Mouse (Mus musculus) gastrocnemius, postnatal 4 days (tissue): ENCODE data around the gene Ripor2. TPM values are rescaled to one million over a fixed set of nuclear protein-coding genes. Genes with fewer than 3 reads are reported as not detected.

Experiments
- DNase-seq, 2 experiments: peaks; one replicate each; pipeline ENCODE4 v3.0.0; 2021 to 2022; ENCODE audit warnings: low spot score in 2 of 2, mixed read lengths in 2 of 2
- total RNA-seq, 2 experiments: library from RNA; stranded (reverse); gene quantifications; 2 replicates each; pipeline ENCODE4 v1.2.3; 2021

The Ripor2 gene
- total RNA-seq, 2 experiments from 2014 or later, result 14.7 to 17.8 TPM

DNA sequence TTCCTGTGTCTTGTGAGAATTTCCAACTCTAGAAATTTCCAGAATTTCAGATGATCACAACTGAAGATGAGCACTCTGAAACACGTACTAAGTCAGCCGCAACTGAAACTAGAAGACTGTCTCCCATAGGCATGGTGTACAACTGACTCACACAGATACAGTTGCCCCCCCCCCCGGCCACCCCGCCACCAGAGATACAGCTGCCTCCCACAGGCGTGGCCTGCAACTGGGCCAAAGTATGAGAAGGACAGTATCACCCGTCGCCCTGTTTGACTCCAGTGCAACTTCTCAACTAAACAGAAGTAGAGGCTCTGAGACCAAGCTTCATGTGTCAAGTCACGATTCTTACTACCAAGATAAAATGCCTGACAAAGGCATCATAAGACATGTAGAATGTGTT lies 1.2 kb upstream of the Ripor2 start:
- no peak for DNase-seq

DNA sequence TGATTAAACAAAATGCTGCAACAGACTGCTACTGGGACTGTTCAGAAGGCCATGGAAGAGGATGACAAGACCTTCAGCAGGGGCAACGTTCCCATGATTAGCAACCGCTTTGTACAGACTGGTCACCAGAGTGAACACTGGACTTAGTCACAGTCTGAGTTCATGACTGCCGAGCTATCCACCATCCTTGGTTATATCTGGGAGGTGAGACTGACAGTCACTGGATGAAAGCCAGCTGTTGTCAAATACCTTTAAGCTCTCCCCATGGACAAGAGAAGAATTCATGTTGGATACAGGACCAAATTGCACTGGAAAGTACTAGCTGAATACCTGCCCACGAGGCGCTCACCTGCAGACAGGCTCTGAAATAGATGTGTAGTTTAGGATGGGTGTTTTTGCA lies 2.4 kb downstream of the Ripor2 start:
- no peak for DNase-seq

DNA sequence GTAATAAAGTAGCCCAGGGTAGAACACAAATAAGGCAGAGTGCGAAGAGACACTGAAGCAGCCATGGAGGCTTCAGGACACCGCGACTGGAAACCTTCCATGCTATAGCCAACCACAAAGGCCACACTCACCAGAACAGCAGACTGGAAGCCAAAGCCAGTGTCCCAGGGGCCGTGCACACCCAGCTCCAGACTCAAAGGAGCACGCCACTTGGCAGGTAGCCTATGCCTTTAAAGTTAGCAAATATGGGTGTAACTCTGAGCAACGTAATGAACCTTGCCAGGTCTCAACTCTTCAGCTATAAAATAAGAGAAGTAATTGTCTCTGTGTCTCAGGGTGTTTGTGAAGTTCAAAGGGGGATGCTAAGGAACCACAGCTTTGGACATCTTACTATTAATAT lies 2.9 kb downstream of the Ripor2 start:
- no peak for DNase-seq

DNA sequence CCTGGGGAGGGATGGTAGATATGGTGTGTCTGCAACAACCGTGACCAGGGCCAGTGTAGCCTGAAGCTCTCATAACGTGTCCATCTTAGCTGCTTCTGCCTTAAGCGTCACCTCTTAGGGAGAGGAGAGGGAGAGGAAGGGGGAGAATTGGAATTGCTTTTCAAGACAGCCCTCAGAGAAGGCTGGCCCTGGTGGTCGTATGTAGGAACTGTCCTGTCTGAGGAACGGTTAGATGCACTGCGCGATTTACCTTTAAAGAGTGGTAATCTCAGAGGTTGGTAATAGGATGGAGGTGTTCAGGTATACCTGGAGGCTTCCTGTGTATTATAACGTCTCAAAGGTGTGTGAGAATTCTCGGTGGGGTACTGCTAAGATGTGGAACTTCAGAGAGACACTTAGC lies 3.4 kb downstream of the Ripor2 start:
- no peak for DNase-seq

DNA sequence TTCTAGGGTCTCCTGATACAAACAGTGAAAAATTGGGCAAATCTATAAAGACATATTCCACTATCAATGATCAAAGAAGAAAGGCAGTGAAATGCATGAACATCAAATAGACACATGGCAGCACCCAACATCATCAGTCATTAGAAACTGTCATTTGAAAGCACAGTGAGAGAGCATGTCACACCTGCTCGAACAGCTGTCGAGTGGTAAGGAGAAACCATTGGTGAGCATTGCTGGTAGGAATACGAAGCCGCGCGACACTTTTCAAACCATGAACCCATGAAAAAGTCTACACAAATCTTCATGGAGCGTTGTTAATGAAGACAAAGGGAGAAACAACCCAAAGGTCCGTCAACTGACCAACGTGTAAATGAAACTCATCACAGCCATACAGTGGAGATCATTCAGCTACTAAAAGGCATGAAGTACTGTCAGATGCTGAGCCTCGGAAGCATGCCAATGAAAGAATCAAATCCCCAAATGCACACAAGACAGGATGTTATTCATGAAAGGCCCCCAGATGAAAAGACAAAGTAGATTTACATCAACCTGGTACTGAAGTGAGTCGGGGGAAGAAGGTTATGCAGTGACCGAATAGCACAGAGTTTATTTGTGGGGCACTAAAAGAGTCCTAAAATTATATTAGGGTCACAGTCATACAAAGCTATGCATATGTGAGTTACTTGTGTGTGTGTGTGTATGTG lies 5.4 kb downstream of the Ripor2 start:
- no peak for DNase-seq

DNA sequence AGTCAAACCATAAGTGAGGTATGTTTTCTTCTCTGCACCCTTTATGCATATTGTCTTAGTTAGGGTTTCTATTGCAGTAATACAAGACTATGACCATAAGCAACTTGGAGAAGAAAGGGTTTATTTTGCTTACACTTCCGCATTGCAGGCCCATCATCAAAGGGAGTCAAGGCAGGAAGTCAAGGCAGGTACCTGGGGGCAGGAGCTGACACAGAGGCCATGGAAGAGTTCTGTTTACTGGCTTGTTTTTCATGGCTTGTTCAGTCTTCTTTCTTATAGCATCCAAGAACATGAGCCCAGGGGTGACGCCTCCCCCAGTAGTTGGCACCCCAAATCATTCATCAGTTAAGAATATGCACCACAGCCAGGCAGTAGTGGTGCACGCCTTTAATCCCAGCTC lies 6.6 kb downstream of the Ripor2 start:
- no peak for DNase-seq

DNA sequence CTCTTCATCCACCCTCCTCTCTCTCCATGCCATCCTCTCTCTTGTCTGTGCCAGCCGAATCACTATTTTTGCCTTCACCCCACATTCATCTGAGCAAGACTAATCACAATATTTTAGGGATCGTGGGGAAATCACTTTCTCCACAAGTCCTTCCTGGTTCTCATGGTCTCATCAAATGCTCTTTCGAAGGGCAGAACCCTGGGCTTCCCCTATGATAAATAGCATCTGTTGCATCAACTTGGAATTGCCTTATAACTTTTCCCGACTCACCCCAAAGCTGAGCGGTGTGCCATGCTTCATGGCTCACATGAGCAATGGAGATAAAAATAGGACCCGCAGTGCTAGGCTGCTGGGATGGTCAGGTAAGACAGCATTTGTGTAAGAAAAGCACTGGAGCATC lies 9.7 kb downstream of the Ripor2 start:
- no peak for DNase-seq

DNA sequence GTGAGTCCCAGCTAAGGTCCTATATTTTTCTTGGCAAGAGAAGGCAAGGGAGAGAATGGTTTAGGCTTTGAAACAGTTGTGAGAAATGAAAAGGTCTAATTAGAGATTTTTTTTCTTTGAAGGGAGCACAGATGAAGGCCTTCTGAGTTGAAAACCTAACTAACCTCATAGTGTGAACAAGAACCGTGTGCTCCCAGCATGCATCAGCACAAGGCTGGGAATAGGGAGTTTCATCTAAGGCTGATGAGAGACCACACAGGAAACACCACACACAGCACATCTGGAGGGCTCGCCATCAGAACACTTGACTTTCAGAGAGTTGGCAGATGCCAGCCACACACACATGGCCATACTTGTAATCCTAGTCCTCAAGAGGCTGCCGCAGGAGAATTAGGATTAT lies 12.3 kb downstream of the Ripor2 start:
- DNase-seq, result no peak

DNA sequence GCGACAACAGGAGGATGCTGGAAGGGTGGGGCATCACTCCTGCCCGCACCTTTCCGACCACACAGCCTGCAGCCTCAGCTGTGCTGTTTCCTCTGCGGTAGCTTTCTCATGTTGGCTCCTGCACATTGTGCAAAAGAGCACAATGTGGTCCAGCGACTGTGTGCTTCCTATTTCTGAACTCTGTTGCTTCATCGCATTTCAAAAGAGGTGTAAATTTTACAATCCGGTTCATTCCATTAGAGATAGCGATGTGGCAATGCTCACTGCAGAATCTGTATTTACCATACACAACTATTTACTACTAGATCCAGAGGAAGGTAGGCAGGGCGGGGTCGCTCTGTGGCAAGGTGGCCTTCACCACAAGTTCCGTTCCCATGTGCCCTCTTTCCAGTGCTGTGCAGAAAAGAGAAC lies 17.6 kb downstream of the Ripor2 start:
- no peak for DNase-seq

DNA sequence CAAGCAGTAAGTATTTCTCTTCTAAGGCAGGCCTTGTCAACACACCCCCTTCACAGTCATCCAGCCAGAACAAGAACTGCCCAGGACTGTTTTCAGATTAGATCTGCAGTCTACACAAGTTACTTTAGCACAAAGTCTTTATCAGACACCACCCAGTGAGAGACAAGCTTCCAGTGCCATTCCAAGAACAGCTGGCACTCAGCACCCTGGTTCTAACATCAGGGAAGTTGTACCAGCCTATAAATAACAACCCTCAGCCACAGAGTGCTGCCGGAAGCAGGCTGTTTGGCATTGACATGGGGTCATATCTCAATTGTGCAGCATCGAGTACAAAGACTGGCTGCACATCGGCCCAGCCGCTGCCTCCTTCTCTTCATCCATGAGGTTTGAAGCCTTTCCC lies 21.0 kb downstream of the Ripor2 start:
- DNase-seq, result no peak

DNA sequence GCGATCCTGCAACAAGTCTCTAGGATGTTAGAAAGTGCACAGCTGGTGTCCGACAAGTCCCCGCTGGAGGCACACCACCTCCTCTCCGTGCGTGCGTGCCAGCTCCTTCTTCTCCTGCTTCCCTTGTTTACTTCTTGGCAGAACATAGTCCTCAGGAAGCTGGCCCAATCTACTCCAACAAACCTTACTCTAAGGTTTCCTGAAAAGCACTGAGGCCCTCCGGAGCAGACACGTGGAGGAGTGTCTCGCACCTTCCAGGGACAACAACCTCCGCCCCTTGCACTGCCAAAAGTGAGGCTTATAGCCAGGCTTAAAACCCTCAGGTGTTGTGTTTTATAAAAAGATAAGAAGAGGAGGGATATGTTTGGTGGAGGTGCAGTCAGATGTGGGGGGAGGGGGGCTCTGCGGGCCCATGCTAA lies 21.6 kb downstream of the Ripor2 start:
- no peak for DNase-seq

DNA sequence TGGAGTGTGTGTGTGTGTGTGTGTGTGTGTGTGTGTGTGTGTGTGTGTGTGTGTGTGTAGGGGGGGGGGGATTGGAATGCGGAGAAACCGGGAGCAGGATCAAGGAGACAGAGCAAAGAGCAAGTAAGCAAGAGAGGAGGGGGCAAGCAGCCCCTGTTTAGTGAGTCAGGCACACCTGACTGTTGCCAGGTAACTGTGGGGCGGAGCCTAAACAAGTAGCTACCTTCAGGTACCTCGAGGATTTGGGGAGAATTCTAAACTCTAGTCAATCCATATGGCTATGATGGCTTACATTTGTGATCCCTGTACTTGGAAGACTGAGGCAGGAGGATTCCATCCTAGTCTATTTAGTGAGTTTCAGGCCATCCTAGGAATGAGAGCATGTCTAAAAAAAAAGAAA lies 22.1 kb downstream of the Ripor2 start:
- DNase-seq, result no peak

DNA sequence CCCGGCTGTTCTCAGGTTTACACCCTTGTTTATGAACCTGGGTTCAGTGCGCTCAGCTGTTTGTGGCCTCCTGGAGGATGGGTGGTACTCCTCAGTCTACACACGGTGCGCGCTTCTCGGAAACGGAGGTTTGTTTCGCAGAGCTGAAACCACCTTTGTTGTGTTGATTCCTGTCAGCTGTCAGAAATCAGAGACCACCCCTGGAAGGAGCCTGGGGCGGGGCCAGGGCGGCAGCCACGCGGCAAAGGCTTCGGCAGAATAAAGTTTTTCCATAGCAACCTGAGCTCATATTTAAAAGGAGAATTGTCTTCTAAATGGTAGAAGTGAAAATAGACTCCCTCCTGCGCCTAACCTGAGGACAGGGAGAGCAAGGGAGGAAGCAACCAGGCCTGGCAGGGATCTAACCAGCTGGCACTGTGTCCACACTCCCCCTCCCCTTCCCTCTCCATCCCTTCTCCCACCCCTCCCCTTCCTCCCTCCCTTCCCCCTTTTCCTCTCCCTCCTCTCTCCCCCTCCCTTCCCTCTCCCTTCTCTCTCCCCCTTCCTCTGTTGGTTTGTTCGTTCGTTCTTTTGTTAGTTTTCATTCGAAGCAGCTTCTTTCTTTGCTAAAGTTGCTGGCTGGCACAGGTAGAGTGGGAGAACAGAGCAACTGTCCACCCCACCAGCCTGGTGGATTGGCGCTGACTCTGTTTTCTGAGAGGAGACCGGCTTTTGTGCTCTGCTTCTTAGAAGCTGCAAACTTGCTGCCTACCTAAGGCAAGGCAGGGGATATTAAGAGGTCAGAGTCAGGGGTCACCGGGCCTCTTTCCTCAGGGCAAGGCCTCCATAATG lies 23.0 kb downstream of the Ripor2 start:
- no peak for DNase-seq

DNA sequence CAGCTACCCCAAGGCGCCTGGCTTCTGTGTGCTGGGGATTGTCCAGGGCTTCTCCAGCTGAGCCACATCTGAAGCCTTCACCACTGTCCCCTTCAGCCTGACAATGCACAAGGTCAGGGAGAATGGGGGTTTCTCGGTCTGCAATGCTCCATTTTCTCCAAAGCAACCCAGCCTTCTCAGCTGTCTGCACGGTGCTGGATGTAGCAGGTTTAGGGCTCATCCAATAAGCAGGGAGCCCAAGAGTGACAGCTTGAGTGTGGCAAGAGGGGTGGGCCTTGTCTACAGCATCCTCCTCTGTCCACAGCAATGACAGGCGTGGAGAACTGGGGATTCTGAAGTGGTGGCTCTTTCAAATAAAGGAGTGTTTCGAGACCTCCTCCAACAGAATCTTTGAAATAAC lies 23.8 kb downstream of the Ripor2 start:
- no peak for DNase-seq

DNA sequence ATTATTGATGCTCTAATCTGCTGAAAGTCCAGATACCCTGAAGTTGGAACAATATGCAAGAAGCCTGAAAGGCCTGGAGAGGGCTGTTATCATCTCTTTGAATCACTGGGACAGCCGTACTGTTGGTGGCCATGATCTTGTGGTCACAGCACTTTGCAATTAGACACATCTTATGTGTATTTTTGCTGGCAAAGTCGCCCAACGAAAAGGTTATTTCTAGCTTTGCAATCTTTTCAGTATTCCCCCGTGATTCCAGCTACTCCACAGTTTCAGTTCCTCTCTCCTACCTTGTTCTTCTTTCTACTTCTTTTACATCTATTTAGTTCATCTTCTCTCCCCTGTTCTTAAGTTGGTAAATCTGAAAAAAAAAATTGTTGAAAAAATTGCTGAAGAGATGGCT lies 26.0 kb downstream of the Ripor2 start:
- DNase-seq, result no peak

DNA sequence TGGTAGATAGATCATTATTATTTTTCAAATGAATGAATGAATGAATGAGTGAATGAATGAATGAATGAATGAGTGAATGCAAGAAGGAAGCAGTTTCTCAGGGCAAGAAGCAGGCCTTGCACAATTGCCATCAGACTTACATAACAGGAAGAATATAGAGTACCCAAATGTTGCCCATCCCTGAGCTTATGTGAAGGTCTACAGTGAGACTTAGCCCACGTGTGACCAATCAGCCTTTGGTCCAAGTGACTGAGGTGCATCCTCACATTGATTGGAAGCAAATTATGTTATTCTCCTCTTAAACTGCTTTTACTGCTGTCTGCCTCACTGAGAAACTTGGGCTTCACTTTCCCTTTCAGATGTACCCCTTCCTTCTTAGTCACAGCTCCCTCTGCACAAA lies 26.7 kb downstream of the Ripor2 start:
- no peak for DNase-seq

DNA sequence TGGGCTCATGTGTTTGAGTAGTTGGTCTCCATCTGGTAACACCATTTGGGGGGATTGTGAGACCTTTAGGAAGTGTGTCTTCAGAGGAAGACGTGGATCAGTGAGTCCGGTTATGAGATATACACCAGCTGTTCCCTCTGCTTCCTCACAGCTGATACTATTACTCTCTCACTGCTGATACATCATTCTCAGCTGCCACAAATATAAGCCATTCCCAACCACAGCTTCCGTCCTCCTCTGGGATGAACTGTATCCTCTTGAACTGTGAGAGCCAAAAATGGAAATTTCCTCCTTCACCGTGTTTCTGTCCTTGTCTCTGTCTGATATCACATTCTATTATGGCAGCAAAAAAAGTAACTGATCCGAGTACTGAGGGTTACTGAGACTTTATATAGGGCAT lies 28.9 kb downstream of the Ripor2 start:
- DNase-seq, result no peak

DNA sequence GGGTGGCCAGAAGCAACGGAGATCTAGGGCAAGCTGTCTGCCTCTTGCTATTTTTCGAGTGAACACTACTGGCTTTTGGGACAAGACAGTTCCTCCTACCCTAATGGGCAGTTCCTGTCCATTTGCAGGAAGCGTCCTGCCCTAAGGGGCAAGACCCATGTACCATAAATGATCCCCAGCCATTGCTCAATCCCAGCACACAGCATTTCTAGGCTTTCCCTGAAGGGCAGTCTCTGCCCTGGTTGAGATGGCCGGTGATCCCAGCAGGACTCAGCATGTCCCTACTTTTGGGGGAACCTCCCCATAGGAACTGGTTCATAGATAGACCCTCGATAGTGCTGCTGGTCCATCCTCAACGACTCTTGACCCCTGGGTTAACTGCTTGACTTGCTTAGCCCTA lies 31.0 kb downstream of the Ripor2 start:
- DNase-seq, result no peak

DNA sequence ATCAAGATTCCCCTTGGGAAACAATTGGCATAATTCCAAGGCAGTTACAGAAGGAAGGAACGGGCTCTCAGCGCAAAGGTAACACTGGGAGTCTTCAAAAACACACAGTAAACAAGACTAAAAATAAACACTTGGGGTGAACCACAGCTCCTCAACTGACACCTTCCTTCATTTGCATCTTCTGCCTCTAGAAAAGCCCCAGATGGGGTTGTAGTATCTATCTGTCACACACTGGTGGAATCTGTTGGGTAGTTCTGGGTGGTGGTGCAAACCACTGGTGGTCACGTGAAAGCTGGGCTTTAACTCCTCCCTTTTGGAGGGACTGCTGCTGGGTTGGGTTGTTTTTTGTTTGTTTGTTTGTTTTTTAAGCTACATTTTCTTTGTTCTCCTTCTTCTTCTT lies 31.4 kb downstream of the Ripor2 start:
- no peak for DNase-seq

DNA sequence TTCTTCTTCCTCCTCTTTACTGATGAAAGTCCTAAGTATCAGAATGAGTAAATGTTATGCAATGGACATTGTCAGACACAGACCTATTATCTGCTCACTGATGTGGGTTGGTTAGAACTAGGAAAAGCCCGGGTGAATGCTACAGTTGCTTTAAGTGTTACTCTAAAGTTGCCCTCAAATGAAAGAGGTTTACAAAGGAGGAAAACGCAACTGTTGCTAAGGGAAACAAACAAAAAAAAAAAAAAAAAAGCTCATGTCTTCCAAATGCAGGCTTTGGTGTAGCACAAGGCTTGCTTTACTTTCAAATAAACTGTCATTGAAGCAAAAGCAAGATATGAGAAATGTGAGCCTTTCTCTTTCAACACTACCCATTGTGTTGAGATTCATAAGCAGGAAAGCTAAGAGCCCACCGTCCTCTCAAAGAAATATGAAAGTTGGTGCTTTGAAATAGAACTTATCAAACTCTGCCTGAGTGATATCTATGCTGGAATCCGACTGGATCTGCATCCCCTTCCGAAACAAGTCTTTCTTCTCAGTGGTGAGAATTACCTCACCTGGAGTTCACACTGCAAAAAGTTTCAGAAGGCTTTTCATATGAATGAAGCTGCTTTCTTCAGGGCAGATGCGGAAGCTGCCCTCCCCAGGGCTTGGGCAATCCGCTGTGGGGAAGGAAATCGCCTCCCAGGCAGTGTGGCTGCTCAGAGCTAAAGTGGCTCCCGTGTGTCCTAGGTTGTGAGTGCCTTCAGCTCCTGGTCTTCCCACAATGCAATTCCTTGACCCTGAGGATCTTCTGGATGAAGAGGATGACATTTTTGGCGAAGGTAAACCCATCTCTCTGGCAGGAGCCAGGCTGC lies 32.2 kb downstream of the Ripor2 start:
- DNase-seq, result no peak

DNA sequence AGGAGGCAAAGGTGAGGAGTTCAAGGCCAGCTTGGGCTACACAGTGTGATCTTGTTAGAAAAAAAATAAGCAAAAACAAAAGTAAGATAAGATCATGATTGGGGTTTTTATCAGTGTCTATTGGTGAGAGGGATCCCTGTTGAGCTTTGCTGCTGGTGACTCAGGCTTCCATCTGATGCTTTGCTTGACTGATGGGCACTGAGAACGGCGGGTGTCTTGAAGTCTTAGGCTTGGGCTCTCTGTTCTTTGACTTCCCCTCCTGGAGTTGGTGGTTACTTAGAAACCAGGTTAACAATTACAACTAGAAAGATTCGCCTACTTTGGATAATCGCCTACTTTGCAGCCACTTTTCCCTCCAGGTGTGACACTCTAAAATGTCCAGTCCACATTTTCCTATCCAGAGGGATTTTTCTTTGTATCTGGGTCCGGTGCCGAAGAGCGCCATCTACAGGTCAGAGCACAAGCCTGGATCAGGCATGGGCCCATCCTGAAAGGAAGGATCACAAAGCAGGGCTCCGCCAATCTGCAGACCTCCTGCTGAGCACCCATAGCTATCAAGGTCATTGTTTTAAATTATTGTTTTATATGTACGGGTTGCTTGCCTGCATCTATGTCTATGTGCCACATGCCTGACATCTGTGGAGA lies 34.1 kb downstream of the Ripor2 start:
- DNase-seq, result peak in 1 of 2 experiments; percentile 34
